Mouse (Mus musculus) neural tube, embryonic 15.5 days (tissue): ENCODE data around the gene Frmd4b. TPM values are rescaled to one million over a fixed set of nuclear protein-coding genes. Genes with fewer than 3 reads are reported as not detected.

Source experiments
- ATAC-seq: fragments of 200-750 bp; cut with Nextera tagmentation; 2 replicates; pipeline ENCODE4 v1.8.0; 2017; ENCODE audit warnings: mild to moderate bottlenecking, moderate TSS enrichment, moderate library complexity; ENCODE audit not compliant: low FRiP score
- H3K27ac ChIP-seq: fragments of 300-500 bp; sonication (generic); replicated peaks from 2 replicates; pipeline ENCODE4 v1.5.1; 2015; ENCODE audit warnings: mild to moderate bottlenecking, inconsistent platforms
- H3K27me3 ChIP-seq: fragments of 300-500 bp; sonication (generic); replicated peaks from 2 replicates; pipeline ENCODE4 v1.6.1; 2015; ENCODE audit warnings: inconsistent platforms
- H3K36me3 ChIP-seq: fragments of 300-500 bp; sonication (generic); 2 replicates; pipeline ENCODE4 v1.6.1; 2015; ENCODE audit warnings: inconsistent platforms
- H3K4me1 ChIP-seq: fragments of 300-500 bp; sonication (generic); 2 replicates; pipeline ENCODE4 v1.6.1; 2015; ENCODE audit warnings: inconsistent platforms
- H3K4me2 ChIP-seq: fragments of 300-500 bp; sonication (generic); 2 replicates; pipeline ENCODE4 v1.6.1; 2015; ENCODE audit warnings: inconsistent platforms, mild to moderate bottlenecking, moderate library complexity
- H3K4me3 ChIP-seq: fragments of 300-500 bp; sonication (generic); replicated peaks from 2 replicates; pipeline ENCODE4 v1.5.1; 2015; ENCODE audit warnings: mild to moderate bottlenecking, inconsistent platforms
- H3K9ac ChIP-seq: fragments of 300-500 bp; sonication (generic); replicated peaks from 2 replicates; pipeline ENCODE4 v1.6.1; 2015; ENCODE audit warnings: mild to moderate bottlenecking, inconsistent platforms
- H3K9me3 ChIP-seq: fragments of 300-500 bp; sonication (generic); replicated peaks from 2 replicates; pipeline ENCODE4 v1.6.1; 2016; ENCODE audit warnings: inconsistent platforms
- WGBS: fragments of 180-500 bp; shearing (Covaris S2); methylation state at CpG from one replicate; pipeline ENCODE4 v1.1.7; 2015; ENCODE audit warnings: mixed read lengths; 5-methylcytosine and 5-hydroxymethylcytosine counted together
- polyA plus RNA-seq: library from polyadenylated mRNA; unstranded; fragments of >200 nt; fragmentation: Nextera tagmentation; extraction: Ambion mirVana; gene quantifications from 2 replicates; pipeline ENCODE4 v1.2.1, GENCODE M21; 2015

Frmd4b gene
- polyA plus RNA-seq, 1 experiment from 2014 or later = 19.8 TPM

- 22% methylated on average over 10 of the region's 10 CpGs for WGBS
- H3K9me3 ChIP-seq = no peaks in the 10 kb centered on the region
- no peak overlapping the region for H3K27ac ChIP-seq
- no peaks in the 10 kb centered on the region for H3K27me3 ChIP-seq
- no peaks in the 10 kb centered on the region for H3K36me3 ChIP-seq
- H3K4me1 ChIP-seq = peaks cover 25% of the 10 kb centered on the region
- ATAC-seq = no peak
- no peak overlapping the region for H3K4me2 ChIP-seq
- no peak overlapping the region for H3K4me3 ChIP-seq
- H3K9ac ChIP-seq = no peak overlapping the region
These were observed 264.7 kb downstream of the Frmd4b start for GRCm38 (mm10) chr6:97352505-97353154.

GRCm38 (mm10) chr6:97349355-97350138 is 267.8 kb downstream of the Frmd4b start:
- no peak for ATAC-seq
- no peaks in the 10 kb centered on the region for H3K36me3 ChIP-seq
- 31% methylated on average over 8 of the region's 8 CpGs for WGBS
- H3K27ac ChIP-seq = no peak overlapping the region
- no peaks in the 10 kb centered on the region for H3K27me3 ChIP-seq
- H3K4me2 ChIP-seq = no peak overlapping the region
- H3K4me1 ChIP-seq = peaks cover 15% of the 10 kb centered on the region
- H3K9ac ChIP-seq = no peak overlapping the region
- H3K4me3 ChIP-seq = no peak overlapping the region
- H3K9me3 ChIP-seq = no peaks in the 10 kb centered on the region

GRCm38 (mm10) chr6:97346932-97347331 is 270.4 kb downstream of the Frmd4b start:
- Histone ChIP-seq H3K9ac (no peak overlapping the region), H3K27me3 (no peaks in the 10 kb centered on the region), H3K4me3 (no peak overlapping the region), H3K4me2 (no peak overlapping the region), H3K9me3 (no peaks in the 10 kb centered on the region), H3K4me1 (peaks cover 4% of the 10 kb centered on the region; the same call in 1 of the 2 replicates), H3K36me3 (no peaks in the 10 kb centered on the region), H3K27ac (no peak overlapping the region)
- WGBS = 100% methylated on average over 1 of the region's 1 CpGs
- no peak for ATAC-seq

DNA sequence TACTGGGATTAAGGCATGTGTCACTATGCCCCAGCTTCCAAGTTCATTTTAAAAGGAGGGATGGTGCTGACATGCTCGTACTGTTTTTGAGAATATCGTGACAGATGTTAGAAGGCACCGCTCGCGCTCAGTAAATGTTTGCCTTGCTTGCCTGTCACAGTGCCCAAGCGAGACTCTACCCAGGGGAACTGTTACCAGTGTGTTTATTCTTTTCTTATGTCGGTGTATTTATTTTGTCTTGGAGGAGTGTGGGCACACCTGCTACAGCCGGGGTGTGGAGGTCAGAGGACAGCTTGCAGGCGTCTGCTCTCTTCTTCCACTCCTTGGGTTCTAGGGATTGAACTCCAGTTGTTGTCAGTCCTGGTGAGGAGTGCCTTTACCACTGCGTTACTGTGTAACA is 270.8 kb downstream of the Frmd4b start:
- no peak overlapping the region for H3K27ac ChIP-seq
- H3K4me1 ChIP-seq = peaks cover 4% of the 10 kb centered on the region; the same call in 1 of the 2 replicates
- ATAC-seq = no peak
- no peaks in the 10 kb centered on the region for H3K36me3 ChIP-seq
- no peaks in the 10 kb centered on the region for H3K27me3 ChIP-seq
- H3K9ac ChIP-seq = no peak overlapping the region
- no peak overlapping the region for H3K4me2 ChIP-seq
- no peaks in the 10 kb centered on the region for H3K9me3 ChIP-seq
- H3K4me3 ChIP-seq = no peak overlapping the region
- WGBS = 53% methylated on average over 10 of the region's 10 CpGs

DNA sequence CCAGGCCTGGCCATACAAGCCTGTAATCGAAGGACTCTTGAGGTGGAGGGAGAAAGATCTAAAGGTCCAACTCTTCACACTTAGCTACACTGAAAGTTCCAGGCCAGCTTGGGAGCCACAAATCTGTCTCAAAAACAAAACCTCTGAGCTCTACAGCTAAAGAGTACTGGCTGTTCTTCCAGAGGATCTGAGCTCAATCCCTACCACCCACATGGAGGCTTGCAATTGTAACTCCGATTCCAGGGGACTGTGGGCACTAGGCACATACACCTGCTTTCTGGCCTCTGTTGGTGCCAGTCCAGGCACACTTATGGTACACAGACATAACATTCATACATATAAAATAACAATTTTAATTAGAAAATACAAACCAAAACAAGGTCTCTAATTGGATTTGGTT is 271.4 kb downstream of the Frmd4b start:
- Histone ChIP-seq H3K27me3 (no peaks in the 10 kb centered on the region), H3K4me2 (no peak overlapping the region), H3K9ac (no peak overlapping the region), H3K9me3 (no peaks in the 10 kb centered on the region), H3K4me3 (no peak overlapping the region), H3K27ac (no peak overlapping the region), H3K36me3 (no peaks in the 10 kb centered on the region), H3K4me1 (peaks cover 4% of the 10 kb centered on the region; the same call in 1 of the 2 replicates)
- ATAC-seq = no peak
- 94% methylated on average over 2 of the region's 2 CpGs for WGBS

DNA sequence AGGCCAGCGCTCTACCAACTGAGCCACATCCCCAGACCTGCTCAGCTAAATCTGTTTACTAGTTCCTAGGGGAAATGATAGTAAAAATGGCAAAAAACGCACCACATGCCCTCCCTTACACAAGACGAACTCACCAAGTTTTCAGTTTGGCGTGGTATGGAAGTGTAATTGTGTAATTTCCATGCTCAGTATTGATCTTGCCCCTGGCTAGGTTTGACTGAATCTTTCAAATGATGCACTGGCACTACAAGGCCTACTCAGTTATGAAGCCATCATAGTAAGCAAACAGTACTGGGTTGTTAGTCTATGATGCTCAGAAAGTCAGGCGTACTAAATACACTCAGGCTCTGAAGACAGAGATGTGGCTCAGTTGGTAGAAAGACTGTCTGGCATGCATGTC is 275.2 kb downstream of the Frmd4b start:
- Histone ChIP-seq H3K36me3 (no peaks in the 10 kb centered on the region), H3K9me3 (no peaks in the 10 kb centered on the region), H3K4me1 (peaks cover 13% of the 10 kb centered on the region), H3K27me3 (no peaks in the 10 kb centered on the region), H3K4me2 (no peak overlapping the region), H3K9ac (no peak overlapping the region), H3K4me3 (no peak overlapping the region), H3K27ac (no peak overlapping the region)
- ATAC-seq = no peak
- WGBS = 94% methylated on average over 5 of the region's 5 CpGs

DNA sequence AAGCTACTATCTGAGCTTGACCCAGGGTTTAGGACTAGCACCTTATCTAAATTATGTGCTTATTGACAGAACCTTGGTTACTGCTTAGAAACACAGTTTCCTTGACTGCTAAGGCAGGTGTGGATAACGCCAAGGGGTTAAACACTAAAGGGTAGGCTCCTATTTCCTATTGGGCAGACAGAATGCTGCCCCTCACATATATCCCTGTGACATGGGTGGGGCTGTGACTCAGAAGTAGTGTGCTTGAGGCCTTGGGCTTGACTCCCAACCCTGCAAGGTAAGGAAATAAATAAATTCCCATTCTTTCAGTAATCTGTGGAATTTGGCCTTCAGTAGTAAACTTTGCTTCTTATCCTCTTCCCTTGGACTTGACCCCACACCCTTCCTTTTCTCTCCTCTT is 275.7 kb downstream of the Frmd4b start:
- no peak overlapping the region for H3K27ac ChIP-seq
- no peak overlapping the region for H3K4me2 ChIP-seq
- no peaks in the 10 kb centered on the region for H3K9me3 ChIP-seq
- no peak for ATAC-seq
- no peak overlapping the region for H3K9ac ChIP-seq
- peaks cover 13% of the 10 kb centered on the region for H3K4me1 ChIP-seq
- H3K4me3 ChIP-seq = no peak overlapping the region
- no peaks in the 10 kb centered on the region for H3K36me3 ChIP-seq
- 97% methylated on average over 1 of the region's 1 CpGs for WGBS
- H3K27me3 ChIP-seq = no peaks in the 10 kb centered on the region

GRCm38 (mm10) chr6:97341148-97341547 is 276.2 kb downstream of the Frmd4b start:
- H3K27ac ChIP-seq = no peak overlapping the region
- no peak overlapping the region for H3K9ac ChIP-seq
- H3K9me3 ChIP-seq = no peaks in the 10 kb centered on the region
- peaks cover 13% of the 10 kb centered on the region for H3K4me1 ChIP-seq
- no peak overlapping the region for H3K4me3 ChIP-seq
- no peaks in the 10 kb centered on the region for H3K36me3 ChIP-seq
- no peak for ATAC-seq
- no peak overlapping the region for H3K4me2 ChIP-seq
- 92% methylated on average over 3 of the region's 3 CpGs for WGBS
- no peaks in the 10 kb centered on the region for H3K27me3 ChIP-seq

DNA sequence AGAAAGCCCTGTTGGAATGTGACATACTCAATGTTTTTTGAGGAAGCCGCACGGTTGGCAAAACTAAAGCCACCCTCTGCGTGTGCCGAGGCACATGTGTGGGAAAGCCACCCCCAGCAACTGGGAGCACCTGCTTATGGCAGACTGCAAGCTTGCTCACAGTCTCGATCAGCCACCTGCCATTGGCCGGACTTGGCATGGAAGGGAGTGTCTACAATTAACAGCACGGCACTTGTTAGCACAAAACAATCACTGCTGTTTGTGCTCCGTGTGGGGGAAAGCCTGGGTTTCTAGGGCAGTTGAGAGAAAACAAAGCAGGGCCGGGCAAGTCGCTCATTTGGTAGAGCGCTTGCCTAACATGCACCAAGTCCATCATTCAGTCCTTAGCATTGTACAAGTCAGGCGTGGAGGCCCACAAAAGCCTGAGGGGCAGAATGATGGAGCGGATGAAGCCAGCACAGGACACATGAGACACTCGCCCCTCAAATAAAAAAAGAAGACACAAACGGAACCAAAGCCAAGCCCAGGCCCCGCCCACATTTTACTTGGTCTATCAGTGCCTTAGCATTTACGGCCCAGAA is 277.0 kb downstream of the Frmd4b start:
- Histone ChIP-seq H3K27me3 (no peaks in the 10 kb centered on the region), H3K4me2 (no peak overlapping the region), H3K4me1 (peaks cover 13% of the 10 kb centered on the region), H3K27ac (no peak overlapping the region), H3K4me3 (no peak overlapping the region), H3K9me3 (no peaks in the 10 kb centered on the region), H3K9ac (no peak overlapping the region), H3K36me3 (no peaks in the 10 kb centered on the region)
- WGBS = 38% methylated on average over 17 of the region's 17 CpGs
- ATAC-seq = no peak

- H3K9me3 ChIP-seq = no peaks in the 10 kb centered on the region
- H3K9ac ChIP-seq = no peak overlapping the region
- ATAC-seq = no peak
- no peaks in the 10 kb centered on the region for H3K36me3 ChIP-seq
- no peak overlapping the region; the same call in 1 of the 2 replicates for H3K27ac ChIP-seq
- H3K4me2 ChIP-seq = no peak overlapping the region
- 12% methylated on average over 5 of the region's 5 CpGs for WGBS
- no peak overlapping the region for H3K4me3 ChIP-seq
- no peaks in the 10 kb centered on the region for H3K27me3 ChIP-seq
- peaks cover 13% of the 10 kb centered on the region for H3K4me1 ChIP-seq
These were observed 278.1 kb downstream of the Frmd4b start for GRCm38 (mm10) chr6:97339271-97339681.

- peaks cover 13% of the 10 kb centered on the region for H3K4me1 ChIP-seq
- no peak overlapping the region for H3K4me2 ChIP-seq
- 33% methylated on average over 4 of the region's 4 CpGs for WGBS
- H3K27me3 ChIP-seq = no peaks in the 10 kb centered on the region
- H3K9me3 ChIP-seq = no peaks in the 10 kb centered on the region
- no peak overlapping the region for H3K9ac ChIP-seq
- no peak overlapping the region for H3K4me3 ChIP-seq
- H3K27ac ChIP-seq = no peak overlapping the region; the same call in 1 of the 2 replicates
- ATAC-seq = no peak
- no peaks in the 10 kb centered on the region for H3K36me3 ChIP-seq
These were observed 278.5 kb downstream of the Frmd4b start for GRCm38 (mm10) chr6:97338843-97339242.

DNA sequence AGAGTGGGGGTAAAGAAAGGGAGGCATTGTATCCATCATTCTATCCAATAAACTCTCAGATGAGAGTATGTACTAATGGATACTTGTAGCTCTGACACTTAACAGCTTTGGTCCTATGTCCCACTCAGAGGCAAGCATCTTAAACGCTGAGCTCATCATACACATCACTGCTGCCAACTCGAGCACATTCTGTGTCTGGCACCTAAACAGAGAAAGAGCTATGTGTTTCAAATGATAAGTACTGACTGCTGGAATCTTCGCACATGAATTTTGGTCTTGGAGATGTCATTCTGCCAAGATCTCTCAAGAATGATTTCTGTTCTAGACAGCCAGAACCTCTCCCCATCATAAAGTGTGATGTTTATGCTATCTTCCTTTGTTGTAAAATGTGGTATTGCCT is 284.0 kb downstream of the Frmd4b start:
- H3K4me3 ChIP-seq = no peak overlapping the region
- 89% methylated on average over 3 of the region's 3 CpGs for WGBS
- H3K4me2 ChIP-seq = no peak overlapping the region
- H3K36me3 ChIP-seq = no peaks in the 10 kb centered on the region
- no peak overlapping the region for H3K9ac ChIP-seq
- no peaks in the 10 kb centered on the region for H3K27me3 ChIP-seq
- no peak overlapping the region for H3K27ac ChIP-seq
- no peak for ATAC-seq
- no peaks in the 10 kb centered on the region for H3K4me1 ChIP-seq
- no peaks in the 10 kb centered on the region for H3K9me3 ChIP-seq
